Mouse (Mus musculus) urinary bladder, postnatal 0 days (tissue): ENCODE data around the gene Mup8. TPM values are rescaled to one million over a fixed set of nuclear protein-coding genes. Genes with fewer than 3 reads are reported as not detected.

Experiments used
- polyA plus RNA-seq: library from polyadenylated mRNA; unstranded; fragments of >200 nt; fragmentation: Nextera tagmentation; extraction: Ambion mirVana; gene quantifications from 2 replicates; pipeline ENCODE4 v1.2.1, GENCODE M21; 2015

The Mup8 gene
- polyA plus RNA-seq = not detected in 2 replicates

GRCm38 (mm10) chr4:60222499-60222898 lies at the start of gene Mup8:
TSS of gene Mup8 (minus strand) at chr4:60222599.

Other genes with a start within 250 kb of the Mup8 start
- not detected in 2 replicates for gene Mup7, start 152.1 kb downstream of the Mup8 start, polyA plus RNA-seq
- gene Mup2, start 68.3 kb downstream of the Mup8 start, polyA plus RNA-seq = not detected in 2 replicates
- gene Mup9, start 199.4 kb upstream of the Mup8 start, polyA plus RNA-seq = not detected in 2 replicates